Mouse (Mus musculus): ENCODE results near the gene Trp53i13. TPM values are rescaled to one million over a fixed set of nuclear protein-coding genes. Genes with fewer than 3 reads are reported as not detected.
A peak's percentile ranks its signal among the peaks of the same experiment; 100 is the strongest.
"Not testable (repeated sequence)": the region's sequence is repeated elsewhere in the genome, so short reads cannot be mapped to it uniquely, and the experiment has no call there.

Gene Trp53i13
- 4.1 and 7.6 TPM in 2 replicates for total RNA-seq (2017)

DNA sequence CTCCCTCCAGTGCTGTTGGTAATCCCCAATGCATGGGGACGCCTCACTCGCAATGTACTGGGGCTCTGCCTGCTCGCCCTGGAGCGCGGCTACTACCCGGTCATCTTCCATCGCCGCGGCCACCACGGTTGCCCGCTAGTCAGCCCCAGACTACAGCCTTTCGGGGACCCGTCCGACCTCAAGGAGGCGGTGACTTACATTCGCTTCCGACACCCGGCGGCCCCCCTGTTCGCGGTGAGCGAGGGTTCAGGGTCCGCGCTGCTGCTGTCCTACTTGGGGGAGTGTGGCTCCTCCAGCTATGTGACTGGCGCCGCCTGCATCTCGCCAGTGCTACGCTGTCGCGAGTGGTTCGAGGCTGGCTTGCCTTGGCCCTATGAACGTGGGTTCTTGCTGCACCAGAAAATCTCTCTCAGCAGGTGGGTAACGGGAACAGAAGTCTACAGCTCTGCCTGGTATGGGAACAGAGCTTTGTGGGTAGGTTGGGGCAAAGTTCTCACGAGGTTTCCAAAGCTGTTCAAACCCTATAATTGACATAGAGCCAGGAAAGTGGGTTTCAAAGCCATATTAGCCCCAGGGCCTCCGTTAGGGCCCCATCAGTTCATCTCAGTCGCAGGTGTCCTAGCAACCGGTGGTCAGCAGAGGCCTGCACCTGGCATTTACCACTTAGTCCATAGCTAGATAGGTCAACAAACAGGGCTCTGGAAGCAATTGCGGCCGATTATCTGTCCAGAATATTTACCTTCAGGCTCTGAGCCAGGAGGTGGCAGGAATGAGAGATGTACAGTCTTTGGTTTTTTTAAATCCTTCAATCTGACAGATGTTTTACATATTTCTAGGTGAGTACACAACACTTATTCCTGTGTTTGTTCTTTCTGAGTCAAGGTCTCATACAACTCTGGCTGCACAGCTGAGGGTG is at the start of gene Trp53i13:
Gene Trp53i13 (minus strand): TSS at position 344 of the 916 bp plus-strand sequence.
- no peak for ATAC-seq (ENCODE audit: extremely low read depth, insufficient number of reproducible peaks, low FRiP score, poor library complexity, severe bottlenecking)

DNA sequence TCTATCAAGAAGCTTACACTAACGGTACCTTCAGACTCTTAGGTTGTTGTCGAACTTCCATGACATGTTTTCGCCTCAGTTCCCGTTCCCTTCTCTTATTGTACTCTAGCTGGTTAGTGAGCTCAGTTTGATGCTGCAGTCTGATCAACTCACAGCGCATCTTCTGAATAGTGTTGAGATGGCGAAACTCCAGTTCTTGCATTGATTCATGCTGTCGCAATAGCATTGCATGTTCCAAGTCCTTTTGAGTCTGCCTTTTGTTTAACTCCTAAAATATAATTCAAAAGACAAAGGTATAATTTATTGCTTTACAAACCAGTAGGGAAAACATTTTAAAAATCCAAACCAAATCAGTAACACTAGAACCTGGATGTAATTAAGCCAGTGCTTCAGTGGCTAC is 29.5 kb upstream of the Trp53i13 start:
- no peak for ATAC-seq (ENCODE audit: extremely low read depth, insufficient number of reproducible peaks, low FRiP score, poor library complexity, severe bottlenecking)

DNA sequence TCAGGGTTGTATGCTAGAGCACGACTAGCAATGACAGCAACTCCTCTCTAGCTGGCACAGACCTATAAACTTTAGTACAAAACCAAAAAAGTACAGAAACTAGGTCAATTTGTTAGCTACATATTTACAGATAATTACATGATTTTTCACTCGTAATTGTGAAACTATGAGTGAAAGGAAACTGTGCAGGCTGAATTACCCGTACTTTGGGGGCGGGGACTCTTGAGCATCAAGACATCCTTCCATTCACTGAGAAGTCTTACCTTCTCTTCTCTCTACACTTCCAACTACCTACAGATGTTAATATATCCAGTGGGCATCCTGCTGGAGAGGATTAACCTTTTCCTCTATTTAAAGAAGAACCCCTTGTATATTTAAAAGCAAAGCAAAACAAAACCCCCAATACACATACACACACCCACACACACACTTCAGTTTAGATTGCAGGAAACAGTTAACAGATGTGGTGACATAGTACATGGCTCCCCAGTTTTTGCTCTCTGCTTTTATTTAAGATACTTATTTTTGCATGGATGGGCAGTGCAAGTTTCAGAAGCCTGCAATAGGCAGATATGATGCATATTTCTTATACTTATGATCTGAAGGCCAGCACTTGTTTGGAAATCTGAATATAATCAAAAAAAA is 16.5 kb upstream of the Trp53i13 start:
- no peak for ATAC-seq (ENCODE audit: extremely low read depth, insufficient number of reproducible peaks, low FRiP score, poor library complexity, severe bottlenecking)

DNA sequence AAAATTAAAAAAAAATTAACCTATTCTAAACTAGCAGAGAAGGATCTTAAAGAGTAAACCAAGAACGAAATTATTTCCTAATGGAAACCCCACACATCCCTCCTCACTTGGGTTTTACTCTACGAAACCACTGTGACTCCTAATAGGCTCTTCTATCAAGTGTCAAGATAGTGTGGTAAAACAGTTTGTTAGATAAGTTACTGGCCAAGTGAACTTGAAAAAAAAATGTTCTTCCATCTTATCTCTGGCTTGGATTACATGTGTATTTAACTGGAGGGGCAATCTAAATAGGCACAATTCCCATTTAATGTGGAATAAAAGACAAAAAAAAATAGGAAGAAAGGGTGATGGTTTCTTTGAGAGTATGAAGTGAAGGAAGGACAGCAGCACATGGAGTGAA is 15.1 kb upstream of the Trp53i13 start:
- no peak for ATAC-seq (ENCODE audit: extremely low read depth, insufficient number of reproducible peaks, low FRiP score, poor library complexity, severe bottlenecking)

DNA sequence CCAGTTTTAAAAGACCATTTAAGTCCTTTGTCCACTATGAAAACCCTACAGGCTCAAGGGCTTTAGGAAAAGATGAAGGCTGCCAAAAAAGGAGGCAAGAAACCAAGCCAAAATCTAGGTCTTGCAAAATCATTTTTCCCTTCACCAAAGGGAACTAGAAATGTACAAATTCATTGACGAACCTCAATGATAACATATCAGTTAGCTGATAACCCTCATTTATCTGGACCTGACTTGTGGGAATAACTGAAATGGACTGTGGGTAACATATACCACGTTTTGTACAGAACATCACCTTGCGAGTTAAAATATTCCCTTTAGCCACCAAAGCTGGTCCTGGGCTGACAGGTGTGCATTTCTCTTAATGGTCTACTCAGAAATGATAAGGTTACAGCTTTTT is 13.9 kb upstream of the Trp53i13 start:
- ATAC-seq (ENCODE audit: extremely low read depth, insufficient number of reproducible peaks, low FRiP score, poor library complexity, severe bottlenecking) = no peak

DNA sequence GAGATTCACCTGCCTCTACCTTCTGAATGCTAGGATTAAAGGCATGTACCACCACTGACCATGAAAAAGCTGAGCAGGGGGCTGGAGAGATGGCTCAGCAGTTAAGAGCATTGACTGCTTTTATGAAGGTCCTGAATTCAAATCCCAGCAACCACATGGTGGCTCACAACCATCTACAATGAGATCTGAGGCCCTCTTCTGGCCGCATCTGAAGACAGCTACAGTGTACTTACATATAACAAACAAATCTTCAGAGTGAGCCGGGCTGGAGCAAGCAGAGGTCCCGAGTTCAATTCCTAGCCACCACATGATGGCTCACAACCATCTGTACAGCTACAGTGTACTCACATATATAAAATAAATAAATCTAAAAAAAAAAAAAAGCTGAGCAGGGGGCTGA is 12.6 kb upstream of the Trp53i13 start:
- not testable (repeated sequence) for ATAC-seq (ENCODE audit: extremely low read depth, insufficient number of reproducible peaks, low FRiP score, poor library complexity, severe bottlenecking)

DNA sequence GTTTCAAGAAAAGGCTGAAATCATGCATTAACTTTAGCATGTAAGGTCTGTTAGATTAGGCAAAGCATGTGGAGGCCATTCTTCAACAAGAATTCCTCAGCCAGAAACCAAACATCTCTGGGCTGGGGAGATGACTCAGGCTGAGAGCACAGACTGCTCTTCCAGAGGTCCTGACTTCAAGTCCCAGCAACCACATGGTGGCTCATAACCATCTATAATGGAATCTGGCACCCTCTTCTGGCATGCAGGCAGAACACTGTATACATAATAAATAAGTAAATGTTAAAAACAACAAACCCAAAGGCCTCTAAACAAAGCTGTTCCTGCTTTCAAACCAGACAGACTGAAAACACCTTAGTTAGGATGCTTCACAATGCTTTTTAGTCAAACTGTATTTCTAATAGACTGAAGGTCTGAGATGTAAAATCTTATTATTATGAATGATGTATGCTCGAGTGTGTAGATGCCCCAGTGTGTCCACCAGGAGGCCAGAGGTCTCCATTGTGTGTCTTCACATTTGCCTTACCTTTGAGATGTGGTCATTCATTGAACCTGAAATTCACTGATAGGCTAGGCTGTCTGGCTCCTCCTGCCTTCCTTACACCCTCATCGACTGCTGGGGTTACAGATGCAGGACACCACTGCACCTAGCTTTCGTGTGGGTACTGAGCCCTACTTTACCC is 10.2 kb upstream of the Trp53i13 start:
- no peak for ATAC-seq (ENCODE audit: extremely low read depth, insufficient number of reproducible peaks, low FRiP score, poor library complexity, severe bottlenecking)

DNA sequence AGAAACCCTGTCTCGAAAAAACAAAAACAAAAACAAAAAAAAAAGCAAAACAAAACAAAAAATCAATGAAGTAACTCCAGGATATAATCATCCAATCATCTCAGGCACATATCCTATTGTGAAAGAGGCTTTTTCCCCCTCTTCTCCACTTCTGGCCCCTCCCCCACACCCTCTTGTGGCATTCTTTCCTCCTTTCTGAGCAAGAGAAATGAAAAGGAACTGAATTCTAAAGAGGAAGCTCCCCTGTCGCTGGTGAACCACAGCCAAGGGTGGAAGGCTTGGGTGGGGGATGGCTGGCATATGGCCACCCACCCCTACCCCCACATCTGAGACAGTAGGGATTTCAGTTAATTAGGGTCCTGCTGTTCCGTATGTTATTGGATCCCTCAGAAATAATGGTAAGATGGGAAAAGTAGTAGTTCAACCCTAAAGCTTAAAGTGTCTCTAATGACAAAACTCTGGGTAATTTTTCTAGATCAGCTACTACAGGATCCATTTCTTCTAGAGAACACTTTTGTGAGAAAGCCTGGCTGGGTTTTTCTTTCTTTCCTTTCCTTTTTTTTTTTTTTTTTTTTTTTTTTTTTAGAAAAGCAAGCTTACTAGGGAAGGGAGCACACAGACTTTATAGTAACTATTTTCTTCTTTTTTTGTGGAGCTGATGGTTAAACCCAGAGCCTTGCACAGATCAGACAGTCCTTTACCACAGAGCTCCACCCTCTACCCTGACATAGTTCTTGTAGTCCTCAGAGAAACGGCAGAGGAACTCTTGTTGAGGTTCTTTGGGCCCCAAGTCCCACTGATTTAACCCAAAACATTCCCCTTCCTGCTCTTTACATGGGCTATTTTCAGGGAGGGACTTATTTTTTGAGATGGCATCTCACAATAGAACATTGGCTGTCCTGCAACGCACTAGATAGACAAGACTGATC is 5.1 kb upstream of the Trp53i13 start:
- ATAC-seq (ENCODE audit: extremely low read depth, insufficient number of reproducible peaks, low FRiP score, poor library complexity, severe bottlenecking) = no peak

DNA sequence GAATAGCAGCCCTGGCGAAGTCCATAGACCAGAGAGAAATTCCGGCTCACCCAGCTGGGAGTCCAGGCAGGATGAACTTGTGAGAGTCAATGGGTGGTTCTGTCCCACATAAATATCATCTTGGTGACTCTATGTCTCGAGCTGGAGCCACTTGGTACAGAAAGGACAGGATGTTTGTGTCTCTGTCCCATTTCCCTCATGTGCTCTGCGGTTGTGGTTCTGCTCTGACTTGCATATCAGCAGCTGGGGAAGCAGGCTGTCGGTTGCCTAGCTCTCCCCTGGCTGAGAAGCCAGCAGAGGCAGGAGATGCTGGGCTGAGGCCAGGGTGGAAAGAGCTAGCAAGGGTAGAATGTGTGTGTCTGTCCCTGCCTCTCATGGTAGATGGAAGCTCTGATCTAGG is 3.3 kb upstream of the Trp53i13 start, which contains the start of gene Gm10392:
Gene Gm10392 (minus strand): TSS at position 156 of the 400 bp plus-strand sequence.
- peak; percentile 51 for ATAC-seq (ENCODE audit: extremely low read depth, insufficient number of reproducible peaks, low FRiP score, poor library complexity, severe bottlenecking)

DNA sequence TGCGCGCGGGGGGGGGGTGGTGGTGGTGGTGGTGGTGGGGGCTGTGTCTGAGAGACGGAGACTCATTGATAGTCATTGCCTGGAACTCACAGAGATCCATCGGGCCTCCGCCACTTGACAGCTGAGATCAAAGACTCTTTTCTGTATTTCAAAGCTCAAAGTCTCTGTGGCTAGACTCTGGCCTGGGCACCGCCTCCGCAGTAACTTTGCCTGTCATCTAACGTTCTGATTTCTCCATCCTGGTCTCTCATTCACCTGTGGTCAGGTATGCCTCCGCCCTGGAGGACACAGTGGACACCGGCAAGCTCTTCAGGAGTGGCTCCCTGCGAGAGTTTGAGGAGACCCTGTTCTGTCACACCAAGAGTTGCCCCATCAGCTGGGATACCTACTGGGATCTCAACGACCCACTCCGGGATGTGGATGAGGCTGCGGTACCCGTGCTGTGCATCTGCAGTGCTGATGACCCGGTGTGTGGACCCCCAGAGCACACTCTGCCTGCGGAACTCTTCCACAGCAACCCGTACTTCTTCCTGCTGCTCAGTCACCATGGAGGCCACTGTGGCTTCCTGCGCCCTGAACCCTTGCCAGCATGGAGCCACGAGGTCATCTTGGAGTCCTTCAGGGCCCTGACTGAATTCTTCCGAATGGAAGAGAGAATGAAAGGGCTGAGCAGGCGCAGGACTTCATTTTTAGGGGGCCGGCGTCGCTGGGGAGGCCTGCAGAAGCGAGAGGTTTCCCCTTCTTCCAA is 2.4 kb upstream of the Trp53i13 start:
- ATAC-seq (ENCODE audit: extremely low read depth, insufficient number of reproducible peaks, low FRiP score, poor library complexity, severe bottlenecking) = no peak

DNA sequence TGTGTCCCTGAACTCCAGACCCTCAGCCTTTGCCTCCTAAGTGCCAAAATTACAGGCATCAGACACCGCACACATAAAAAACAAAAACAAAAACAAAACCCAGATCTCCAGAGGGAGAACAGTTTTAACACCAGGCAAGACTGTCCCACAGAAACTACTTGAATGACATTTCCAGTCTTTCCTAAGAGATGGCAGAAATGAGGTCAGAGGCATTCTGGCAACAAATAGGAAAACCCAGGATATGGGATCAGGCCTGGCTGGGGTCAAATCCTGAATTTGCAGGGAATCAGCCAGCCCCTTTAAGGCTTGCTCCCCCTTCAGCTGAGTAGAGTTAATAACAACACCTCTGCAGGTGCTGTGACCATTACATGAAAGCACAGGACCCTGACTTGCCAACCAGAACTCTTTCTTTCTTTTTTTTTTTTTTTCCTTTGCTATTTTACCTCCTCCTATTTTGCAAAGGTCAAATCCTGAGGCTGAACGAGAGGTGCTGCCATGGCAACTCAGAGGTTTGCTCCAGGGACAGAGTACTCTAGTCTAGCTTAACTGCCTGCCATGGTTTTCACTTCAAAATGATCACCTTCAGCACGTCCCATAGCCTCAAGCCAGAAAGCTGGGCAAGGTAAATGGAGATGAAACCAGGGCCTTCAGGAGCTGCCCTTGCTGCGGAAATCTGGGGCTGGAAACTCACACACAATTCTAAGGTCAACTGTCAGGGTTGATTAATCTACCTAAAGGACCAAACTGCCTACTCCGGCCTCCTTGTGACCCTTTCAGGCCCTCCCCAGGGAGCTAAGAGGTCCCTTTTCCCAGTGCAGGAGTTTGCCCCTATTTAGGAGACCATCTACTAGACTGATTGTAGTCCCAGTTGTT is 1.0 kb upstream of the Trp53i13 start:
- ATAC-seq (ENCODE audit: extremely low read depth, insufficient number of reproducible peaks, low FRiP score, poor library complexity, severe bottlenecking) = no peak

DNA sequence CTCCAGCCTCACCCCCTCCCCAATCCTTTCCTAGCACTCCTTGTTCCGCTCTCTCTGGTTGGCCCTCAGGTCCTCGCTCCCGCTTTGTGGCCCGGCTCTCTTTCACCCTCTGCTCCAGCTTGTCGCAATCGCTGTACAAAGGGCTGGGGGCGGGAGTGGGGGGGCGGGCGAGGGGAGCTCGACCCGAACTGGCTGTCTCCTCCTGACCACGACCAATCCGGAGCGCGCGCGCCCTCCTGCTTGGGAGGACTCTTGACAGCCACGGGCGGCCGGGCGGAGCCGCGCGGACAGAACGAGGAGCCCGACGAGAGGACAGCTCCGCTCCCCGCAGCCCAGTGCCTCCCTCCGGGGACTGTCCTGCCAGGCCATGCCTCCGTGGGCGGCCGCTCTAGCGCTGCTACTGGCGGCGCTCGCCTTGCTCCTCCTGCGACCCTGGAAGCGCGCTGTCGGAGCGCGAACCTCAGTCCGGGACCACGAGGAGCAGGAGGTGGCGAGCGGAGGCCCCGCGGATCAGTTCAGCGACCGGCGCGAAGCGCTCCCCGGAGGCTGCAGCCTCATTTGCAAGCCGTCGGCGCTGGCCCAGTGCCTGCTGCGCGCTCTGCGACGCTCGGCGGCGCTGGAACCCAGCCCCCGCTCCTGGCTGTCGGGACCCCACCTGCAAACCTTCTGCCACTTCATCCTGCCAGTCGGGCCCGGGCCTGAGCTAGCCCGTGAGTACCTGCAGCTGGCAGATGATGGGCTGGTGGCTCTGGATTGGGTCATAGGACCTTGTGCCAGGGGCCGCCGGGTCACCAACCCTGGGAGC is 746 bp downstream of the Trp53i13 start, which contains the start of gene Abhd15:
Gene Abhd15 (plus strand): TSS at position 290 of the 805 bp plus-strand sequence.
- peak; percentile 49 for ATAC-seq (ENCODE audit: extremely low read depth, insufficient number of reproducible peaks, low FRiP score, poor library complexity, severe bottlenecking)

DNA sequence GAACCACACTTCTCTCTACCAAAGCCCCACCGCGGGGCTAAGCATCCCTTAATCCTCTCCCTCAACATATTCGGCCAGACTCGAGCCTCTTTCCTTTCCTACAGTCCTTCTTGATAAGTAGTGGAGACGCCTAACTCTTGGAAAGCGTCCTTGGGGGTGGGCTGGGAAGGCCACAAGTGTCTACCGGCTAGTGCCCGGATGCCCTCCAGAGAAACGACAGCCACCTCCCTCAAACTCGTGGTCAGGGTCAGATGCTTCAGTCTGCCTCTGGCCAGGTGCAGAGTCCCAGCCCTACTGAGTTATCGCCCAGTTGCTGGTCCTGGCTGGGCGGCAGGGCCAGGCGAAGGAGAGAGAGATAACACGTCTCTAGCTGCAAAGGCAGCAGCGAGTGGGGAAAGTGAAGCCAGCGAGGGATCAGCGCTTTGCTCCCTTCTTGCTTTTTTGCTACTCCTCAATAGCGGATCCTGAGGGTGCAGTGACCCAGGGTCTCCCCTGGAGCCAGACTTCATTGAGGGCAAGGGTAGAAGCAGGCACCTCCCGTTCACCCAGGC is 1.4 kb downstream of the Trp53i13 start:
- ATAC-seq (ENCODE audit: extremely low read depth, insufficient number of reproducible peaks, low FRiP score, poor library complexity, severe bottlenecking) = no peak

DNA sequence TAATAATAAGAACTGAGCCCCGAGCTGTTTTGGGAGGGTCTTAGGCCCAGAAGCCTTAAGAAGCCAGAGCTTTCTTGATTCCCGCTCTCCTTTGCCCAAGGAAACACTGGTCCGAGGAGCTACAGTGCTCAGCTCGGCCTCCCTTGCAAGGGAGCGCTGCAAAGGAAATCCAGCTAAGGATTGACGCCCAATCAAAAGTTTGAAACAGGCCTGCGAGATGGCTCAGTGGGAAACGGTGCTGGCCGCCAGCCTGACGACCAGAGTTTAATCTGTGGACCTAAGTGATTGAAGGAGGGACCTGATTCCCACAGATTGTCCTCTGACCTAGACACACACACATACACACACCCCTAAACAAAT is 2.0 kb downstream of the Trp53i13 start:
- ATAC-seq (ENCODE audit: extremely low read depth, insufficient number of reproducible peaks, low FRiP score, poor library complexity, severe bottlenecking) = no peak

DNA sequence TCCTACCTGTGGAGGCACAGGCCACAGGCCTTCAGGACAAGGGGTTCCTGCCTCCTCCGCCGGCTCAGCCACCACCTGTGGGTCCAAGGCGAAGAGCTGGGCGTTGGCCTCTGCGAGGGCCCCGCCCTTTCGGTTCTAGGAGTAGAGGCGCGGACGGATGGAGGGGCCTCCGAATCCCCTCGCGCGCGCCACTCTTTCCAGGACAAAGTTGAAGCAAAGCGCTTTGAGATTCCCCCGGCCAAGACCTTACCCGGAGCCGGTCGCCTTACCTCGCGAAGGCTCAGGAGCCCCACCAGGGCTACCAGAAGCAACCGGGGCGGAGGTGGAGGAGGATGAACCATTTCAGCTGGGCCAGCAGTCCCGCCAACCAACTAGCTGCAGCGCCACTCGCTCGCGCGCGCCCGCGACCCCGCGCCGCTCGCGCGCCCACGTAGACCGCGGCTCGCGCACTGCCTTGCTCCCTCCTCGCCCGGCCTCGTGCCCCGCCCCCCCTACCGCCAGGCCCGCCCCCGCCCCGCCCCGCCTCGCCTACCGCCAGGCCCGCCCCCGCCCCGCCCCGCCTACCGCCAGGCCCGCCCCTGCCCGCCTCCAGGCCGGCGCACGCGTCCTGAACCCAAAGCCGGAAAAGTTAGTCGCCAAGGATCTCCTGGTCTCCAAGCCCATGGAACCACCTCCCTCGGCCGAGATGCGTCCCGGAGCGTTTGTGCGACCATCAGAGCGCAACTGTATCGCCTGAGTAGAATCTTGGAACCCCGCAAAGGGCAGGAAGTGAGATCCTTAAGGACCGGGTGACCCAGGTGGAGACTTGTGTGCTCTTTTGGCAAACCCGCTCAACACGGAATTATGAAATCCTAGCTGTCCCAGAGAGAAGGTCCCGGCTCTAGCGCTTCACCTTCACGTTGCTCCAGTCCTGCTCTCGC is 2.6 kb downstream of the Trp53i13 start:
- peak; percentile 47 for ATAC-seq (ENCODE audit: extremely low read depth, insufficient number of reproducible peaks, low FRiP score, poor library complexity, severe bottlenecking)

All from neutrophil, adult 5-6 weeks (primary cell).